Mouse (Mus musculus): ENCODE results near the gene Lancl2. TPM values are rescaled to one million over a fixed set of nuclear protein-coding genes. Genes with fewer than 3 reads are reported as not detected.

The Lancl2 gene
- total RNA-seq, 2 experiments from 2014 or later, result 108 to 109 TPM

DNA sequence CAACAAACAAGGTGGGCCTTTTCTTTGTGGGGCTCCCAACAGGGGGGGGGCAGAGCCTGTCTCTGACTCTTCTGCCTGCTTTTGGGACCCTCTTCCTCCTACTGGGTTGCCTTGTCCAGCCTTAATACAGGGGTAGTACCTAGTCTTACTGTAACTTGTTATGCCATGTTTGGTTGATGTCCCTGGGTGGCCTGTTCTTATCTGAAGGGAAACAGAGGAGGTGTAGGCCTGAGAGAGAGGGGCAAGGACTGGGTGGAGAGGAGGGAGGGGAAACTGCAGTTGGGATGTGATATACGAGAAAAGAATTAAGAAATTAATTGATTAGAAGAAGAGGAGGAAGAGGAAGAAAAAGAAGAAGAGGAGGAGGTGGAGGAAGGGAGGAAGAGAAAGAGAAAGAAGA lies 63.9 kb downstream of the Lancl2 start:
- DNase-seq (ENCODE audit: low spot score in 2 of 2), result no peak

DNA sequence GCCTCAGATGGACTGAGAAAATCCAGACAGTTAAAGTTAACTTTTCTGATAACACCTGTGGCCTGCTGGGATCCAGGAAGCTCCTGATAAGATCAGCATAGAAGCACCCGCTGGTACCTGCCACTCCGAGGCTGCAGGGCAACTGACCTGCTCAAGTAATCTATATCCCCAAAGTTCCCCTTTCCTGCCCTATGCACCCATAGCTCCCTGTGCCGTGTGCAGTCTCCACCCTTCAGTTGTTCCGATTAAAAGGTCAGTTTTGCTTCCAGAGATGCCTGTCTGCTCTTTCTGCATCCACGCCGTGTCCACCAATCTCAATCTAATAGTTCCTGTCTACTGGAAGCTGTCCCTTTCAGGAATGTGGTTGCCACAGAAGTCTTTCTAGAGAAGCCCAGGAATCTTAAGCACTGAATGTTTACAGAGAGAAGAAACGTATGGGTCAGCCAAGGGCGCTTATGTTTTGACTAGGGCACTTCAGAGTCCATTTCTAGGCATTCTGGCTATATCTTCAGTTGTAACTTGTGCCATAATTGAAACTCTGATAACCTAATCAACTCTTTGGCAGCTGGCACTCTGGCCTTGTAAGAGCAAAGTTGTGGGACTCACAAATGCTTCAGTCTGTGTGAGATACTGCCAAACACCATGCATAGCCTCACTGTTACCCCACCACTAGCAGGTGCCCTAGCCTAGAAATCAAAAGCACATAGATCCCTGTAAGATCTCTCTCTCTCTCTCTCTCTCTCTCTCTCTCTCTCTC lies 65.0 kb downstream of the Lancl2 start:
- DNase-seq (ENCODE audit: low spot score in 2 of 2), result no peak

DNA sequence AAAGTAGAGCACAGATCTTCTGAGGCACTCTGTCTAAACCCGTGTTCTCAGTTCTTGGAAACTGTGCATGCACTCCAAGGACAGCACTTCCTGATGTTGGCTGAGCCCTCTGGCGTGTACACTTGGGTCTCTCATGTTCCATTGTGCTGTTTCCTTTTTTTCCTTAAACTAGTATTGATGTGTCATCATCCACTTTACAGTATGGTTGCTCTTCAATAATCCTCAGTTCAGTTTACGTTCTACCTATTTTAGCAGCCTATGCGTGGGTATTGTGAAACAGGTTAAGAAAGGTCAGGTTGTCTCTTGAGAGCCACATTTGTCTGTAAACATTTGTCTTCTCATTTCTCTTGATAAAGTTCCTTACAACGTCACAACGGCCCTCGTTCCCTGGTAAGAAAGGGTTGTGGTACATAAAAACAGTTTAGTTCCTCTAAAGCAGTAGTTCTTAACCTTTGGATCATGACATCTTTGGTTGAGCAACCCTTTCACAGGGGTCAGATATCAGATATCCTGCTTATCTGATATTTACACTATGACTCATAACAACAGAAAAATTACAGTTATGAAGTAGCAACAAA lies 66.7 kb downstream of the Lancl2 start:
- DNase-seq (ENCODE audit: low spot score in 2 of 2), result no peak

DNA sequence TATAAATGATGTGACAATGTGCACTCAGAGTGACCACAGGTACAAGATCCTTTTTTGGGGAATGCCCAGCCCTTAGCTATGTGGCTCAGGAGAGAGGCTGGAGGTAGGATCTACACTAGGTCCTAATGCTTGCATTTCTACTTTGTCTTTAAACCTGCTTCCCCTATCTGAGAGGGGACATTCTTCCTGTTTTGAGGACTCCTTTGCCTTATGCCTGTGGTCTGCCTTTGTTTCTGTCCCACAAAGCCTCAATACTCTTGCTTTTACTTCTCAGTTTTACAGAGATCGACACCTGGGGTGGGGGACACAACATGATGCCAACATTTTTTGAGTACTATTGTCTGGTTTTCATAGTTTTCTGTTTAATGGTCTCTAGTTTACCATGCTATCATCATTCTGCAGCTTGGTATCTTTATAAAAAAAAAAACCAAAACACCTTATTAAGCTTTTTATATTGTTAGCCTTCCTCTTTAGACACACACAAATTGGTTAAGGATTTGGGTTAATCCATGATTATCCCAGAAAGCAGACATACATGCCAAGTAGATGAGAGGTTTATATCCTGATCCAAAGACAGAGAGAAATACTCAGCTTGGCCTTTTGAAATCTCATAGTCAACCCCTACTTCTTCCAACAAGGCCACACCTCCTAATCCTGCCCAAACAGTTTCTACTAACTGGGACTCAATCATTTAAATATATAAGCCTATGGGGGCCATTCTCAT lies 68.3 kb downstream of the Lancl2 start:
- no peak for DNase-seq (ENCODE audit: low spot score in 2 of 2)

DNA sequence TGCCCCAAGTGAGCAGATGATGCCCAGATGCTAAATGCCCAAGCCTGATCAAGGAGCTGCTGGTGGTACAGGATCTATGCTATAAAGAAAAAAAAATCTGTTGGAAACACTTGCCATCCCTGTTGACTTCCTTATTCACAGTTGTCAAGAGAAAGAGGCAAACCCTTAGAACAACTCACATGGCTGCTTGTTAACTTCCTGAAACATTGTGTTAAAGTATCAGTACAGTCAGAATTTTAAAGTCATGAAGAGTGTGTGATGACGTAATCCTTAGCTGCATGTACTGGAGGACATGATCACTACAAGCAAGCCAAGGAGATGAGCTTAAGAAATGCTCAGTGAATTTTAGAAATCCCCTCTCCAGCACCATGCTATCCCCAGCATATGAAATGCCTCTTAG lies 71.5 kb downstream of the Lancl2 start:
- DNase-seq (ENCODE audit: low spot score in 2 of 2), result no peak

DNA sequence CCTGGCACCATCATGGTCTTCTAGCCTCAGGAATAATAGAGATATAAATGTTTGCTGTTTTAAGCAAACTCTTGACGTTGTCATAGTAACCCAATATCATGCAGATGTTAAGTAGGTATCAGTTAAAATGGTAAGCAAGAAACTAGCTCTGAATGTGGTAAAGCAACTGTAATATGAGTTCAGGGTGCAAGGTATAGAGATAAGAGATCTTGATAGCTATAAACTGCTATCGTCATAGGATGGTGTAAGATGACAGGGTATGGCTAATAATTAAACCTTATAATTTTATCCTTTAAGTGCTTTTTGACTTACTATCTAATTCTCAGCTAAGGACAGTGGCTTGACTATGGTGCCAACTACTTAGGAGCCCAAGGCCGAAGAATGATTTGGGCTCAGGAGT lies 78.0 kb downstream of the Lancl2 start:
- no peak for DNase-seq (ENCODE audit: low spot score in 2 of 2)

DNA sequence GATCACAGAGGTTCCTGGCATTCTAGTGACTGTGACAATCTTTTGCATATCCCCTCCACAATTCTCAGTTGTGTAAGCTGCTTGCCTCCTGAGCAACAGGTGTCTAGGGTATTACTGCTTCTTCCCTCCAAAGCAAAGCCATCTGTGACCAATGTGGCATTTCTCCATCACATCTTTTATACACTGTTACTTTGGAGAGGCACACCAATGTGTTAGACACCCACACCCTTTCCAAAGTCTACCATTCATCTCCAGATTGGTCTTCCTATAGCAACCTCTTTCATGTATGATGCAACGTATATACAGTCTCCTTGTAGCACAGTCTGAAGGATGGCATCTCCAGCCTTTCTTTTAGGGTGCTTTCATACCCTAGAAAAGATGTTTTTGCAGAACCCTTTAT lies 80.3 kb downstream of the Lancl2 start:
- DNase-seq (ENCODE audit: low spot score in 2 of 2), result no peak

DNA sequence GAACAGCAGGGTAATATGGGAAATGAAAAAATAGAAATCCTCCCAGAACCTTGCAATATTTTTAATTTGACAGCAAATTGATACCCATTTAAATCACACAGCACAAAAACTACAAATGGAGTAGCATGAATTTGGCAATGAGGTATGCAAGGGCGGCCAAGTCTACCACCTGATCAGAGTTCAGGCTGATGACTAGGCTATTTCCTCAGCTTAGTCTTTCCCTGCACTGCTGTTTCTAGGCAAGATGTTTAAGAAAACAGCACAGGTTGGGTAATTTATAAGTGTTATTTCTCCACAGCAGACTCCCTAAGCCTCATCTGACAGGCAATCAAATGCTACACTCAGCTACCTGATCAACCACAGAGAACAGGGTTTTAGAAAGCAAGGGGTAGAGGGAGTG lies 81.9 kb downstream of the Lancl2 start:
- DNase-seq (ENCODE audit: low spot score in 2 of 2), result no peak

DNA sequence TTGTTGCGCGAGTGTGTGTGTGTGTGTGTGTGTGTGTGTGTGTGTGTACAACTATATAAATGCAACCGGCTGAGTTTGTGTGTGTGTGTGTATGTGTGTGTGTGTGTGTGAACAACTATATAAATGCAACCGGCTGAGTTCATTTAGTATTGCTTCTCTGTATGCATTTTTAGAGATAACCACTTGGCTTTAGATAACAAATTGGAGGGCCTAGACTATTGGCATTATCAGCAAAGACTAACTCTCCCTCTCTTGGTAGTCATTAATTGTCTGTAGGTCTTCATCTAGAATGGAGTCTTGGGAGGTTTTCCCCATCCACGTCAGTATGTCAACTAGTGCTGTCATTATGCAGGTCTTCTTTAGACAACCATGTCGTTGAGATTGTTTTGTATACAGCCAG lies 85.0 kb downstream of the Lancl2 start:
- no peak for DNase-seq (ENCODE audit: low spot score in 2 of 2)

Other genes with a start within 250 kb of the Lancl2 start
- gene Ppm1k, start 167.1 kb upstream of the Lancl2 start, total RNA-seq (2021), result 10 to 100 TPM; 44.7 to 49.7 TPM
- gene Herc6, start 121.5 kb upstream of the Lancl2 start, total RNA-seq (2021), result 1 to 10 TPM; 2.6 to 2.8 TPM
- gene Pyurf, start 10.5 kb upstream of the Lancl2 start, total RNA-seq (2021), result 1 to 10 TPM; 6.8 to 7.5 TPM
- gene Vopp1, start 122.6 kb downstream of the Lancl2 start, total RNA-seq (2021), result 10 to 100 TPM; 61.7 to 66.7 TPM
- not detected for gene Vmn1r21, start 147.8 kb downstream of the Lancl2 start, total RNA-seq (2021)
- gene Vmn1r22, start 205.5 kb downstream of the Lancl2 start, total RNA-seq (2021), result not detected
- not detected for gene Vmn1r23, start 224.3 kb downstream of the Lancl2 start, total RNA-seq (2021)

Data from layer of hippocampus, postnatal 14 days (tissue).